Mouse (Mus musculus) midbrain, embryonic 14.5 days (tissue): ENCODE measurements around the gene Gm2022. TPM values are rescaled to one million over a fixed set of nuclear protein-coding genes. Genes with fewer than 3 reads are reported as not detected.
"Not testable (repeated sequence)": the region's sequence is repeated elsewhere in the genome, so short reads cannot be mapped to it uniquely, and the experiment has no call there.

Experiments used
- ATAC-seq: fragments of 200-750 bp; cut with Nextera tagmentation; 2 replicates; pipeline ENCODE4 v1.8.0; 2017; ENCODE audit warnings: moderate number of reproducible peaks, moderate library complexity; ENCODE audit not compliant: low FRiP score, low TSS enrichment
- DNase-seq: peaks from one replicate; pipeline ENCODE4 v3.0.0-alpha.2; 2015
- H3K27ac ChIP-seq: fragments of 300-500 bp; sonication (generic); replicated peaks from 2 replicates; pipeline ENCODE4 v1.5.1; 2014; ENCODE audit warnings: mild to moderate bottlenecking, low read depth, low read length, moderate library complexity
- H3K27me3 ChIP-seq: fragments of 300-500 bp; sonication (generic); 2 replicates; pipeline ENCODE4 v1.6.1; 2014; ENCODE audit warnings: low read length, control low read depth, mixed read lengths; ENCODE audit not compliant: control insufficient read depth, insufficient read depth
- H3K36me3 ChIP-seq: fragments of 300-500 bp; sonication (generic); 2 replicates; pipeline ENCODE4 v1.6.1; 2014; ENCODE audit warnings: low read length, control low read depth; ENCODE audit not compliant: control insufficient read depth, insufficient read depth
- H3K4me1 ChIP-seq: fragments of 300-500 bp; sonication (generic); 2 replicates; pipeline ENCODE4 v1.6.1; 2014; ENCODE audit warnings: mild to moderate bottlenecking, antibody characterized with exemption, low read length, control low read depth; ENCODE audit not compliant: control insufficient read depth, insufficient read depth
- H3K4me2 ChIP-seq: fragments of 300-500 bp; sonication (generic); 2 replicates; pipeline ENCODE4 v1.6.1; 2014; ENCODE audit warnings: mild to moderate bottlenecking, low read length, moderate library complexity
- H3K4me3 ChIP-seq: fragments of 300-500 bp; sonication (generic); replicated peaks from 2 replicates; pipeline ENCODE4 v1.5.1; 2014; ENCODE audit warnings: low read depth, low read length
- H3K9ac ChIP-seq: fragments of 300-500 bp; sonication (generic); replicated peaks from 2 replicates; pipeline ENCODE4 v1.6.1; 2014; ENCODE audit warnings: mild to moderate bottlenecking, low read length, moderate library complexity
- H3K9me3 ChIP-seq: fragments of 300-500 bp; sonication (generic); 2 replicates; pipeline ENCODE4 v1.6.1; 2016; ENCODE audit warnings: low read length, control low read depth, mixed read lengths; ENCODE audit not compliant: control insufficient read depth
- WGBS: fragments of 180-500 bp; shearing (Covaris S2); extraction: QIAGEN DNeasy Blood & Tissue Kit; methylation state at CpG from one replicate; pipeline ENCODE4 v1.1.7; 2014; 5-methylcytosine and 5-hydroxymethylcytosine counted together
- polyA plus RNA-seq: library from polyadenylated mRNA; unstranded; fragments of >200 nt; fragmentation: Nextera tagmentation; extraction: Ambion mirVana; gene quantifications from 2 replicates; pipeline ENCODE4 v1.2.1, GENCODE M21; 2014

The Gm2022 gene
- not detected in 2 replicates for polyA plus RNA-seq

GRCm38 (mm10) chr12:87895070-87895469, at the start of gene Gm2022:
Gm2022 (plus strand) TSS chr12:87895370.
- not testable (repeated sequence) for DNase-seq, H3K36me3 ChIP-seq, H3K27ac ChIP-seq, H3K4me1 ChIP-seq, ATAC-seq, H3K4me3 ChIP-seq, H3K4me2 ChIP-seq, H3K9ac ChIP-seq, H3K27me3 ChIP-seq, H3K9me3 ChIP-seq
- WGBS, result 92% methylated on average over 1 of the region's 1 CpGs

GRCm38 (mm10) chr12:87850657-87851056, 44.5 kb upstream of the Gm2022 start:
- H3K9me3 ChIP-seq, H3K4me3 ChIP-seq, H3K9ac ChIP-seq, H3K4me1 ChIP-seq, H3K27me3 ChIP-seq, DNase-seq, H3K36me3 ChIP-seq, H3K27ac ChIP-seq, H3K4me2 ChIP-seq, ATAC-seq: not testable (repeated sequence)
- WGBS, result no CpG with 5 or more reads among the region's 2 CpGs

DNA sequence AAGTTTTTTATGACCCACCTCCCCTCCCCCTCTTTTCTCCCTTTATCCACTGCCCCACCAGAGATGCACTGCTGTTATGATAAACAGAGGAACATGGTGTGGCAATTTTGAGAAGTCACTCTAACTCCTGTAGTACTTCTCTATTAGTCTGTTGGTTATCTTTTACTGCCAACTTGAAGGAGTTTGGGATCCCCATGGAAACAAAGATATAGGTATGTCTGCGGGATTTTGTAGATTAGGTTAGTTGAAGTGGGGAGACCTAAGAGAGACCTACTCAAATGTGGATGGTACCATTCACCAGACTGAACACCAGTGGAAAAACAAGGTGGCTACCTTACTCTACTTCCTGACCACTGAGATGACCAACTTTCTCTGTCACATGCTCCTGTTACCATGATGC, 39.1 kb upstream of the Gm2022 start:
- H3K4me1 ChIP-seq, DNase-seq, H3K4me3 ChIP-seq, H3K27ac ChIP-seq, H3K27me3 ChIP-seq, H3K9ac ChIP-seq, H3K4me2 ChIP-seq, H3K36me3 ChIP-seq, H3K9me3 ChIP-seq, ATAC-seq: not testable (repeated sequence)
- 88% methylated on average over 1 of the region's 1 CpGs for WGBS

GRCm38 (mm10) chr12:87861740-87862692, 33.2 kb upstream of the Gm2022 start:
- H3K27me3 ChIP-seq, H3K27ac ChIP-seq, H3K9ac ChIP-seq, H3K4me3 ChIP-seq, DNase-seq, H3K4me2 ChIP-seq, H3K9me3 ChIP-seq, H3K36me3 ChIP-seq, H3K4me1 ChIP-seq: not testable (repeated sequence)
- peak; percentile 34; the same call in 1 of the 2 replicates for ATAC-seq
- 83% methylated on average over 23 of the region's 23 CpGs for WGBS

GRCm38 (mm10) chr12:87863638-87864037, 31.5 kb upstream of the Gm2022 start:
- not testable (repeated sequence) for H3K36me3 ChIP-seq, DNase-seq, H3K9ac ChIP-seq, H3K4me1 ChIP-seq, H3K9me3 ChIP-seq, H3K27ac ChIP-seq, H3K4me2 ChIP-seq, H3K27me3 ChIP-seq, H3K4me3 ChIP-seq, ATAC-seq
- WGBS, result 92% methylated on average over 8 of the region's 11 CpGs

DNA sequence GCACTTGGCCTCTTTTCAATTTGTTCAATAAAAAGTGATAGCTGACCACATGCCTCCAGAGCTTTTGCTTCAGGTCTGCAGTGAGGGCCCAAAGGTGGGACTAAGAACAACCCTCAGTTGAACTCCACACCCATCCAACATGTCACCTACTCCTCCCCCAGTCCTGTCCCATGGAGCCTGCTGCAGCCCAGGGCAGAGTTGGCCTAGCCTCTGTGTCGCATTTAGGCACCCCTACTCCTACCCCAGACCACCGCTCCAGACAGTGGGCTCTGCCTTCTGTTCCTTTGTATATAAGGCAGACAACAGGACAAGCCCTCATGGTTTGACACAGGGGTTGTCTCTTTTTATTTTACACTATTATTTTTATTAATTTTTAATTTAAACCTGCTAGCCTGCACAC, 31.1 kb upstream of the Gm2022 start:
- 81% methylated on average over 2 of the region's 2 CpGs for WGBS
- H3K9me3 ChIP-seq, H3K4me1 ChIP-seq, H3K9ac ChIP-seq, H3K27me3 ChIP-seq, H3K4me3 ChIP-seq, DNase-seq, H3K4me2 ChIP-seq, H3K27ac ChIP-seq, H3K36me3 ChIP-seq: not testable (repeated sequence)
- peak; percentile 37; the same call in 1 of the 2 replicates for ATAC-seq

DNA sequence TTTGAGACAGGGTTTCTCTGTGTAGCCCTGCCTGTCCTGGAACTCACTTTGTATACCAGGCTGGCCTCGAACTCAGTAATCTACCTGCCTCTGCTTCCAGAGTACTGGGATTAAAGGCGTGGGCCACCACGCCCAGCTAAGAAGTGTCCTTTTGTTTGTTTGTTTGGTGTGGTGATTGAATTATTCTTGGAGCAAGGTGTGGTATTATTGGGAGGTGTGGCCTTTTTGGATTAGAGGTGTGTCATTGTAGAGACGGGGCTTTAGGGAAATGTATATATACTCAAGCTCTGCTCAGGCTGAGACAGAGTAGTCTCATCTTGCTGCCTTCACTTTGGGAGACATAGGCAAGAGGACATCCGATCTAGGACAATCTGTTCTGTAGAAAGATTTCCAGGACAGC, 21.4 kb upstream of the Gm2022 start, which contains the start of gene Gm2016:
Gm2016 (plus strand) TSS at position 301 of the 400 bp plus-strand sequence.
- DNase-seq, H3K27me3 ChIP-seq, ATAC-seq, H3K9ac ChIP-seq, H3K4me2 ChIP-seq, H3K36me3 ChIP-seq, H3K27ac ChIP-seq, H3K9me3 ChIP-seq, H3K4me1 ChIP-seq, H3K4me3 ChIP-seq: not testable (repeated sequence)
- 83% methylated on average over 5 of the region's 5 CpGs for WGBS

- H3K27me3 ChIP-seq, H3K9me3 ChIP-seq, DNase-seq, H3K36me3 ChIP-seq, ATAC-seq, H3K4me2 ChIP-seq, H3K4me1 ChIP-seq, H3K4me3 ChIP-seq, H3K9ac ChIP-seq, H3K27ac ChIP-seq: not testable (repeated sequence)
- WGBS, result 83% methylated on average over 2 of the region's 2 CpGs
These were observed 24.6 kb downstream of the Gm2022 start, which contains the start of gene Gm2035 for GRCm38 (mm10) chr12:87919721-87920120. Gm2035 (minus strand) TSS chr12:87919857.
